Mouse (Mus musculus) kidney, embryonic 14.5 days (tissue): Measurements from ENCODE around the gene Gal. TPM values are rescaled to one million over a fixed set of nuclear protein-coding genes. Genes with fewer than 3 reads are reported as not detected.

Experiments used
- ATAC-seq: fragments of 200-750 bp; cut with Nextera tagmentation; 2 replicates; pipeline ENCODE4 v1.8.0; 2017; ENCODE audit warnings: moderate number of reproducible peaks, mild to moderate bottlenecking, moderate TSS enrichment, moderate library complexity; ENCODE audit not compliant: low FRiP score, low TSS enrichment
- H3K27ac ChIP-seq: fragments of 300-500 bp; sonication (generic); 2 replicates; pipeline ENCODE4 v1.5.1; 2014; ENCODE audit warnings: low read depth, mild to moderate bottlenecking, low read length, moderate library complexity, mixed read lengths
- H3K27me3 ChIP-seq: fragments of 300-500 bp; sonication (generic); 2 replicates; pipeline ENCODE4 v1.6.1; 2014; ENCODE audit warnings: mild to moderate bottlenecking, low read length; ENCODE audit not compliant: control insufficient read depth, insufficient read depth
- H3K36me3 ChIP-seq: fragments of 300-500 bp; sonication (generic); 2 replicates; pipeline ENCODE4 v1.6.1; 2014; ENCODE audit warnings: low read length, mixed read lengths; ENCODE audit not compliant: control insufficient read depth, insufficient read depth
- H3K4me1 ChIP-seq: fragments of 300-500 bp; sonication (generic); 2 replicates; pipeline ENCODE4 v1.6.1; 2014; ENCODE audit warnings: low read length, mixed read lengths; ENCODE audit not compliant: control insufficient read depth, insufficient read depth
- H3K4me2 ChIP-seq: fragments of 300-500 bp; sonication (generic); replicated peaks from 2 replicates; pipeline ENCODE4 v1.6.1; 2014; ENCODE audit warnings: low read depth, mild to moderate bottlenecking, low read length
- H3K4me3 ChIP-seq: fragments of 300-500 bp; sonication (generic); 2 replicates; pipeline ENCODE4 v1.5.1; 2014; ENCODE audit warnings: mild to moderate bottlenecking, low read length
- H3K9ac ChIP-seq: fragments of 300-500 bp; sonication (generic); 2 replicates; pipeline ENCODE4 v1.6.1; 2014; ENCODE audit warnings: low read depth, mild to moderate bottlenecking, low read length, moderate library complexity
- H3K9me3 ChIP-seq: fragments of 300-500 bp; sonication (generic); 2 replicates; pipeline ENCODE4 v1.6.1; 2016; ENCODE audit warnings: low read length; ENCODE audit not compliant: control insufficient read depth
- WGBS: fragments of 180-500 bp; shearing (Covaris S2); extraction: QIAGEN DNeasy Blood & Tissue Kit; methylation state at CpG from one replicate; pipeline ENCODE4 v1.1.7; 2014; 5-methylcytosine and 5-hydroxymethylcytosine counted together
- polyA plus RNA-seq: library from polyadenylated mRNA; unstranded; fragments of >200 nt; fragmentation: Nextera tagmentation; extraction: Ambion mirVana; gene quantifications from 2 replicates; pipeline ENCODE4 v1.2.1, GENCODE M21; 2014

Gal gene
- polyA plus RNA-seq, 1 experiment from 2014 or later = not detected

DNA sequence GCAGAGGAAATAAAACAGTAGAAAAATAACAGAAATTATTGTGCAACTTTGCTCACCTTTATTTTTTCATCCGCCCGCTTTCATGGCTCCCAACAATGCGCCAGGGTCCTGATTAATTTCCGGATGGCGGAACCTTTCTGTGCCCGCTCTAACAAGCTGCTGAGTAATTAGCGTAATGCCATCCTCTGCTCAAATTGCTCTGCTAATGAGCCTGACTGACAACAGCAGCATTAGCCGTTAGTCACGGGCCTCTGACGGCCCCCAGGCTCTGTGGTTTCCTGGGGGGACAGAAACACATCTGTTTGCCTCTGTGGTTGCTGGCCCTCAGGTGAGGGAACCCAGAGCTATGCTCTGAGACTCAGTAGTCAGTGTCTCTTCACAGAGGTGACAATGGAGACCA is 26.7 kb upstream of the Gal start:
- Histone ChIP-seq H3K4me2 (no peak overlapping the region), H3K9ac (no peak overlapping the region), H3K27ac (no peak overlapping the region), H3K9me3 (no peaks in the 10 kb centered on the region), H3K4me3 (no peak overlapping the region), H3K36me3 (no peaks in the 10 kb centered on the region), H3K27me3 (0 out of 2 replicates have a peak, but pooled peaks cover 4% of the 10 kb centered on the region), H3K4me1 (no peaks in the 10 kb centered on the region)
- ATAC-seq = no peak
- WGBS = 26% methylated on average over 10 of the region's 10 CpGs

GRCm38 (mm10) chr19:3440667-3441066 is 26.3 kb upstream of the Gal start:
- no peaks in the 10 kb centered on the region for H3K9me3 ChIP-seq
- no peak overlapping the region for H3K27ac ChIP-seq
- 36% methylated on average over 5 of the region's 5 CpGs for WGBS
- ATAC-seq = no peak
- no peaks in the 10 kb centered on the region for H3K36me3 ChIP-seq
- H3K4me1 ChIP-seq = no peaks in the 10 kb centered on the region
- no peak overlapping the region for H3K9ac ChIP-seq
- 0 out of 2 replicates have a peak, but pooled peaks cover 4% of the 10 kb centered on the region for H3K27me3 ChIP-seq
- no peak overlapping the region for H3K4me3 ChIP-seq
- no peak overlapping the region for H3K4me2 ChIP-seq

- no peak overlapping the region for H3K27ac ChIP-seq
- H3K27me3 ChIP-seq = 0 out of 2 replicates have a peak, but pooled peaks cover 4% of the 10 kb centered on the region
- no peak overlapping the region for H3K4me2 ChIP-seq
- no peak overlapping the region for H3K4me3 ChIP-seq
- no peak overlapping the region for H3K9ac ChIP-seq
- no peaks in the 10 kb centered on the region for H3K4me1 ChIP-seq
- ATAC-seq = no peak
- no peaks in the 10 kb centered on the region for H3K9me3 ChIP-seq
- no peaks in the 10 kb centered on the region for H3K36me3 ChIP-seq
- WGBS = 72% methylated on average over 5 of the region's 5 CpGs
Observed at GRCm38 (mm10) chr19:3437980-3438379, 23.6 kb upstream of the Gal start.

DNA sequence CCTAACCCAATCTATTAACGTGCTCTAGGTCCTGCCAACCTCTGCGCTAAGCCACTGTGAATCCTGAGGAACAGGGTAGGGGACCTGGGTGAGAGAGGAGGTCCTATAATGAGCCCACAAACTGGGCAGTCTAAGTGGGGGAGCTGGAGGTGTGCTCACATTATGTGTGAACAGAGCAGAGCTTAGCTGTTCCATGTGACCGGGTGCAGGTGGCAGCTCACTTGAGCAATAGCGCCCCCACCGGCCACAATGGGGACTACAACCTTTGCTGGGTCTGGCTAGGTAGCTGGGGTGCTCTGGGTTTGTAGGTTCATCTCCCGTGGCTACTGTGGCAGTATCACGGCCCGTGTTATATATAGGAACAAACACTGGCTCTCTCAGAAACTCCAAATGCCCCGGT is 22.5 kb upstream of the Gal start:
- H3K9ac ChIP-seq = no peak overlapping the region

GRCm38 (mm10) chr19:3435824-3436223 is 21.5 kb upstream of the Gal start:
- Histone ChIP-seq H3K4me3 (no peak overlapping the region), H3K9me3 (no peaks in the 10 kb centered on the region), H3K27ac (no peak overlapping the region), H3K9ac (no peak overlapping the region), H3K27me3 (no peaks in the 10 kb centered on the region), H3K4me1 (no peaks in the 10 kb centered on the region), H3K4me2 (no peak overlapping the region), H3K36me3 (no peaks in the 10 kb centered on the region)
- WGBS = 77% methylated on average over 3 of the region's 3 CpGs
- no peak for ATAC-seq

More for the DNA sequence above, 22.5 kb upstream of the Gal start:
- H3K36me3 ChIP-seq = no peaks in the 10 kb centered on the region
- H3K9me3 ChIP-seq = no peaks in the 10 kb centered on the region
- no peak for ATAC-seq
- H3K27ac ChIP-seq = no peak overlapping the region
- WGBS = 57% methylated on average over 9 of the region's 9 CpGs
- H3K4me2 ChIP-seq = no peak overlapping the region
- no peaks in the 10 kb centered on the region for H3K4me1 ChIP-seq
- H3K4me3 ChIP-seq = no peak overlapping the region
- 0 out of 2 replicates have a peak, but pooled peaks cover 4% of the 10 kb centered on the region for H3K27me3 ChIP-seq

DNA sequence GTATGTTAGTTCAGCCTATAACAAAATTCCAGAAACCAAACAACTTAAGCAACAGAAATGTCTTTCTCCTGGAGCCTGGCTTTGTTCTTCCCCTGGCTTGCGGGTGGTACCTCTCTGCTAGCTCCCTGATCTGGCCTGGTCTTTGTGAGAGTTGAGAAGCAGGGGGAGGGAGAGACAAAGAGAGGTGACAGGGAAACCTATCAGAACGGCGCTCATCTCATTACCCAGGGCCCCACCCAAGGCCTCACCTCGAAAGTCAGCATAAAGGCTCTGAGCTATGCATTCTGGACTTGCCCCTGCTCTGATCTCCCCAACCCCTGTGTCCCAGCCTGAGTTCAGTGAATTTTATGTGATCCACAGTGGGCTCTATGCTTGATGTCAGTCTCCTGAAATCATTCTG is 20.3 kb upstream of the Gal start:
- ATAC-seq = no peak
- H3K4me1 ChIP-seq = no peaks in the 10 kb centered on the region
- WGBS = 40% methylated on average over 4 of the region's 4 CpGs
- no peak overlapping the region for H3K27ac ChIP-seq
- no peaks in the 10 kb centered on the region for H3K36me3 ChIP-seq
- H3K4me3 ChIP-seq = no peak overlapping the region
- H3K27me3 ChIP-seq = no peaks in the 10 kb centered on the region
- no peaks in the 10 kb centered on the region for H3K9me3 ChIP-seq
- H3K4me2 ChIP-seq = no peak overlapping the region
- H3K9ac ChIP-seq = no peak overlapping the region

- Histone ChIP-seq H3K9ac (no peak overlapping the region), H3K4me2 (no peak overlapping the region), H3K4me3 (no peak overlapping the region), H3K27ac (no peak overlapping the region), H3K36me3 (no peaks in the 10 kb centered on the region), H3K4me1 (no peaks in the 10 kb centered on the region), H3K27me3 (no peaks in the 10 kb centered on the region), H3K9me3 (no peaks in the 10 kb centered on the region)
- WGBS = 24% methylated on average over 4 of the region's 4 CpGs
- ATAC-seq = no peak
Observed at GRCm38 (mm10) chr19:3434124-3434523, 19.8 kb upstream of the Gal start.

DNA sequence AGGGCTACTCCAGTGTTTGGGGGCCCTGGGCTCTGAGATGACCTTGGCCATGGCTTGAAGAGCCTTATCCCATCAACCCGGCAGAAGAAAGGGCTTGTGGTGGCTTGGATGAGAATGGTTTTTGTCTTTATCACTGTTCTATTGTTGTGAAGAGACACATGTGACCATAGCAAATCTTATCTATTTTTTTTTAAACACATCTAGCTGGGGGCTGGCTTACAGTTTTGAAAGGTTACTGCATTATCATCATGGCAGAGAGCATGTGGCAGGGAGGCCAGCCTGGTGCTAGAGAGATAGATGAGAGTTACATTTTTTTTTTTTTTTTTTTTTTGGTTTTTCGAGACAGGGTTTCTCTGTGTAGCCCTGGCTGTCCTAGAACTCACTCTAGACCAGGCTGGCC is 17.6 kb upstream of the Gal start:
- WGBS = 93% methylated on average over 1 of the region's 2 CpGs

DNA sequence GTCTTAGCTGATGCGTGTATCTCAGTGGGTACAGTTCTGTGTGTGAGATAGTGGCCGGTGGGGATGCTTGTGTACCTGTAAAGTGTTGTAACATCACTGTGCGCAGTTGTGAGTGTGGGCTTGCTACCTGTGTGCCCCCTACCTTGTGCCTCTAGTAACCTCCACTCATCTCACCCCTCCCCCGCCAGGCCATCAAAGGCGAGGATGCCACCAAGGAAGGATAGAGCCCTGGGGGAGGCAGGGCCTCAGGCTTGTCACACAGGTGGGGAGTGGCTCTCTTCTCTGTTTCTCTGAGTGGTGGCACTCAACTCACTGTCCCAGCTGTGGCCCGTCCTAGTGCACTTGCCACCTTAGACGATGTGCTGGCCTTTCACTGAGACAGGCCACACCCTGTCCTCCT is 16.7 kb upstream of the Gal start:
- Histone ChIP-seq H3K9me3 (no peaks in the 10 kb centered on the region), H3K27me3 (no peaks in the 10 kb centered on the region), H3K4me2 (no peak overlapping the region), H3K4me3 (no peak overlapping the region), H3K27ac (no peak overlapping the region), H3K36me3 (no peaks in the 10 kb centered on the region), H3K4me1 (no peaks in the 10 kb centered on the region), H3K9ac (no peak overlapping the region; the same call in 1 of the 2 replicates)
- ATAC-seq = no peak
- WGBS = 65% methylated on average over 7 of the region's 7 CpGs

More for the DNA sequence above, 17.6 kb upstream of the Gal start:
- no peak for ATAC-seq
- H3K9me3 ChIP-seq = no peaks in the 10 kb centered on the region
- no peaks in the 10 kb centered on the region for H3K36me3 ChIP-seq
- no peak overlapping the region for H3K9ac ChIP-seq
- no peaks in the 10 kb centered on the region for H3K4me1 ChIP-seq
- H3K27ac ChIP-seq = no peak overlapping the region
- no peak overlapping the region for H3K4me3 ChIP-seq
- no peak overlapping the region for H3K4me2 ChIP-seq
- no peaks in the 10 kb centered on the region for H3K27me3 ChIP-seq
